Mouse (Mus musculus) hindbrain, embryonic 16.5 days (tissue): ENCODE results near the gene Phlda3. TPM values are rescaled to one million over a fixed set of nuclear protein-coding genes. Genes with fewer than 3 reads are reported as not detected.

ENCODE experiments used
- ATAC-seq: fragments of 200-750 bp; cut with Nextera tagmentation; 2 replicates; pipeline ENCODE4 v1.8.0; 2017; ENCODE audit warnings: moderate TSS enrichment, moderate library complexity
- H3K27ac ChIP-seq: fragments of 300-500 bp; sonication (generic); 2 replicates; pipeline ENCODE4 v1.5.1; 2014; ENCODE audit warnings: low read depth, mild to moderate bottlenecking, control low read depth, low read length, moderate library complexity
- H3K27me3 ChIP-seq: fragments of 300-500 bp; sonication (generic); replicated peaks from 2 replicates; pipeline ENCODE4 v1.6.1; 2014; ENCODE audit warnings: low read length; ENCODE audit not compliant: control insufficient read depth, insufficient read depth
- H3K36me3 ChIP-seq: fragments of 300-500 bp; sonication (generic); 2 replicates; pipeline ENCODE4 v1.6.1; 2014; ENCODE audit warnings: mild to moderate bottlenecking, low read length, moderate library complexity, mixed read lengths; ENCODE audit not compliant: control insufficient read depth, insufficient read depth
- H3K4me1 ChIP-seq: fragments of 300-500 bp; sonication (generic); 2 replicates; pipeline ENCODE4 v1.6.1; 2014; ENCODE audit warnings: low read depth, low read length; ENCODE audit not compliant: control insufficient read depth, insufficient read depth
- H3K4me2 ChIP-seq: fragments of 300-500 bp; sonication (generic); 2 replicates; pipeline ENCODE4 v1.6.1; 2014; ENCODE audit warnings: mild to moderate bottlenecking, low read length, control low read depth, moderate library complexity
- H3K4me3 ChIP-seq: fragments of 300-500 bp; sonication (generic); 2 replicates; pipeline ENCODE4 v1.5.1; 2014; ENCODE audit warnings: mild to moderate bottlenecking, low read length, control low read depth, moderate library complexity
- H3K9ac ChIP-seq: fragments of 300-500 bp; sonication (generic); 2 replicates; pipeline ENCODE4 v1.6.1; 2014; ENCODE audit warnings: low read depth, mild to moderate bottlenecking, control low read depth, low read length, moderate library complexity
- H3K9me3 ChIP-seq: fragments of 300-500 bp; sonication (generic); 2 replicates; pipeline ENCODE4 v1.6.1; 2014; ENCODE audit warnings: mild to moderate bottlenecking, low read length, moderate library complexity; ENCODE audit not compliant: control insufficient read depth
- WGBS: fragments of 180-500 bp; shearing (Covaris S2); extraction: QIAGEN DNeasy Blood & Tissue Kit; methylation state at CpG from one replicate; pipeline ENCODE4 v1.1.7; 2014; 5-methylcytosine and 5-hydroxymethylcytosine counted together
- polyA plus RNA-seq: library from polyadenylated mRNA; unstranded; fragments of >200 nt; fragmentation: Nextera tagmentation; extraction: Ambion mirVana; gene quantifications from 2 replicates; pipeline ENCODE4 v1.2.1, GENCODE M21; 2015

Gene Phlda3
- polyA plus RNA-seq, 1 experiment from 2014 or later, result 49.5 TPM

- no peak for ATAC-seq
- WGBS, result 83% methylated on average over 4 of the region's 5 CpGs
- Histone ChIP-seq H3K27me3 (peaks cover 17% of the 10 kb centered on the region), H3K4me3 (no peak overlapping the region), H3K4me1 (peaks cover 7% of the 10 kb centered on the region), H3K4me2 (no peak overlapping the region), H3K36me3 (no peaks in the 10 kb centered on the region), H3K9me3 (no peaks in the 10 kb centered on the region), H3K9ac (no peak overlapping the region), H3K27ac (no peak overlapping the region)
Observed at GRCm38 (mm10) chr1:135813687-135814395, 47.9 kb downstream of the Phlda3 start.

GRCm38 (mm10) chr1:135814531-135814930 is 48.6 kb downstream of the Phlda3 start:
- no peaks in the 10 kb centered on the region for H3K9me3 ChIP-seq
- no peak overlapping the region for H3K9ac ChIP-seq
- H3K4me1 ChIP-seq, result peaks cover 10% of the 10 kb centered on the region
- ATAC-seq, result no peak
- H3K4me2 ChIP-seq, result no peak overlapping the region
- H3K36me3 ChIP-seq, result no peaks in the 10 kb centered on the region
- peaks cover 20% of the 10 kb centered on the region for H3K27me3 ChIP-seq
- WGBS, result 74% methylated on average over 5 of the region's 5 CpGs
- H3K4me3 ChIP-seq, result no peak overlapping the region
- no peak overlapping the region for H3K27ac ChIP-seq

- Histone ChIP-seq H3K4me1 (peaks cover 10% of the 10 kb centered on the region), H3K9ac (no peak overlapping the region), H3K4me2 (no peak overlapping the region), H3K36me3 (no peaks in the 10 kb centered on the region), H3K27ac (no peak overlapping the region), H3K4me3 (no peak overlapping the region), H3K27me3 (peaks cover 27% of the 10 kb centered on the region), H3K9me3 (no peaks in the 10 kb centered on the region)
- 79% methylated on average over 4 of the region's 4 CpGs for WGBS
- ATAC-seq, result no peak
Observed at GRCm38 (mm10) chr1:135817595-135817994, 51.7 kb downstream of the Phlda3 start.

- no peaks in the 10 kb centered on the region for H3K36me3 ChIP-seq
- H3K9ac ChIP-seq, result peak within 1 kb of the TSS; percentile 71
- WGBS, result under 1% methylated on average over 55 of the region's 63 CpGs
- no peak within 1 kb of the TSS for H3K27ac ChIP-seq
- ATAC-seq, result peak; percentile 62
- peaks cover 27% of the 10 kb centered on the region for H3K27me3 ChIP-seq
- peak within 1 kb of the TSS; percentile 60 for H3K4me3 ChIP-seq
- peaks cover 8% of the 10 kb centered on the region for H3K4me1 ChIP-seq
- peak within 1 kb of the TSS; percentile 98 for H3K4me2 ChIP-seq
- no peaks in the 10 kb centered on the region for H3K9me3 ChIP-seq
Observed at GRCm38 (mm10) chr1:135818481-135819086, 52.7 kb downstream of the Phlda3 start, which contains the start of gene Lad1. TSS of gene Lad1 (plus strand) at chr1:135818598.

Other genes with a start within 250 kb of the Phlda3 start
- 48.8 and 50.1 TPM in 2 replicates for gene Nav1, start 158.8 kb upstream of the Phlda3 start, polyA plus RNA-seq
- 20.6 and 23.7 TPM in 2 replicates for gene Csrp1, start 46.1 kb upstream of the Phlda3 start, polyA plus RNA-seq
- 1.1 and 19.6 TPM in 2 replicates for gene Tnni1, start 13.3 kb downstream of the Phlda3 start, polyA plus RNA-seq
- 0.47 and 0.93 TPM in 2 replicates for gene Lad1, start 52.5 kb downstream of the Phlda3 start, polyA plus RNA-seq
- 1.5 and 8.3 TPM in 2 replicates for gene Tnnt2, start 70.2 kb downstream of the Phlda3 start, polyA plus RNA-seq
- 0.09 and 0.14 TPM in 2 replicates for gene Pkp1, start 153.1 kb downstream of the Phlda3 start, polyA plus RNA-seq
- 0.05 TPM in 1 of 2 replicates, not detected in the other for gene Igfn1, start 240.2 kb downstream of the Phlda3 start, polyA plus RNA-seq
- 188 and 207 TPM in 2 replicates for gene Tmem9, start 242.0 kb downstream of the Phlda3 start, polyA plus RNA-seq